Mouse (Mus musculus) embryonic facial prominence, embryonic 14.5 days (tissue): ENCODE measurements around the gene Sipa1l1. TPM values are rescaled to one million over a fixed set of nuclear protein-coding genes. Genes with fewer than 3 reads are reported as not detected.
"Not testable (repeated sequence)": the region's sequence is repeated elsewhere in the genome, so short reads cannot be mapped to it uniquely, and the experiment has no call there.

ENCODE experiments used
- ATAC-seq: fragments of 200-750 bp; cut with Nextera tagmentation; 2 replicates; pipeline ENCODE4 v1.8.0; 2017; ENCODE audit warnings: low read depth, moderate number of reproducible peaks, moderate TSS enrichment
- DNase-seq: peaks from one replicate; pipeline ENCODE4 v3.0.0-alpha.2; 2015; ENCODE audit warnings: low spot score
- H3K27ac ChIP-seq: fragments of 300-500 bp; sonication (generic); replicated peaks from 2 replicates; pipeline ENCODE4 v1.5.1; 2014; ENCODE audit warnings: low read depth, mild to moderate bottlenecking, low read length, moderate library complexity
- H3K27me3 ChIP-seq: fragments of 300-500 bp; sonication (generic); replicated peaks from 2 replicates; pipeline ENCODE4 v1.6.1; 2014; ENCODE audit warnings: low read length; ENCODE audit not compliant: control insufficient read depth, insufficient read depth
- H3K36me3 ChIP-seq: fragments of 300-500 bp; sonication (generic); 2 replicates; pipeline ENCODE4 v1.6.1; 2014; ENCODE audit warnings: low read length, mixed read lengths; ENCODE audit not compliant: control insufficient read depth, insufficient read depth
- H3K4me1 ChIP-seq: fragments of 300-500 bp; sonication (generic); 2 replicates; pipeline ENCODE4 v1.6.1; 2014; ENCODE audit warnings: antibody characterized with exemption, low read length; ENCODE audit not compliant: control insufficient read depth, insufficient read depth
- H3K4me2 ChIP-seq: fragments of 300-500 bp; sonication (generic); 2 replicates; pipeline ENCODE4 v1.6.1; 2014; ENCODE audit warnings: low read depth, mild to moderate bottlenecking, low read length, moderate library complexity, mixed read lengths
- H3K4me3 ChIP-seq: fragments of 300-500 bp; sonication (generic); 2 replicates; pipeline ENCODE4 v1.5.1; 2014; ENCODE audit warnings: low read depth, mild to moderate bottlenecking, low read length
- H3K9ac ChIP-seq: fragments of 300-500 bp; sonication (generic); 2 replicates; pipeline ENCODE4 v1.6.1; 2014; ENCODE audit warnings: low read depth, mild to moderate bottlenecking, low read length, moderate library complexity, mixed read lengths
- H3K9me3 ChIP-seq: fragments of 300-500 bp; sonication (generic); 2 replicates; pipeline ENCODE4 v1.6.1; 2016; ENCODE audit warnings: low read length; ENCODE audit not compliant: control insufficient read depth
- WGBS: fragments of 180-500 bp; shearing (Covaris S2); extraction: QIAGEN DNeasy Blood & Tissue Kit; methylation state at CpG from one replicate; pipeline ENCODE4 v1.1.7; 2014; 5-methylcytosine and 5-hydroxymethylcytosine counted together
- polyA plus RNA-seq: library from polyadenylated mRNA; unstranded; fragments of >200 nt; fragmentation: Nextera tagmentation; extraction: Ambion mirVana; gene quantifications from 2 replicates; pipeline ENCODE4 v1.2.1, GENCODE M21; 2014

Gene Sipa1l1
- polyA plus RNA-seq, 1 experiment from 2014 or later = 23.8 TPM

DNA sequence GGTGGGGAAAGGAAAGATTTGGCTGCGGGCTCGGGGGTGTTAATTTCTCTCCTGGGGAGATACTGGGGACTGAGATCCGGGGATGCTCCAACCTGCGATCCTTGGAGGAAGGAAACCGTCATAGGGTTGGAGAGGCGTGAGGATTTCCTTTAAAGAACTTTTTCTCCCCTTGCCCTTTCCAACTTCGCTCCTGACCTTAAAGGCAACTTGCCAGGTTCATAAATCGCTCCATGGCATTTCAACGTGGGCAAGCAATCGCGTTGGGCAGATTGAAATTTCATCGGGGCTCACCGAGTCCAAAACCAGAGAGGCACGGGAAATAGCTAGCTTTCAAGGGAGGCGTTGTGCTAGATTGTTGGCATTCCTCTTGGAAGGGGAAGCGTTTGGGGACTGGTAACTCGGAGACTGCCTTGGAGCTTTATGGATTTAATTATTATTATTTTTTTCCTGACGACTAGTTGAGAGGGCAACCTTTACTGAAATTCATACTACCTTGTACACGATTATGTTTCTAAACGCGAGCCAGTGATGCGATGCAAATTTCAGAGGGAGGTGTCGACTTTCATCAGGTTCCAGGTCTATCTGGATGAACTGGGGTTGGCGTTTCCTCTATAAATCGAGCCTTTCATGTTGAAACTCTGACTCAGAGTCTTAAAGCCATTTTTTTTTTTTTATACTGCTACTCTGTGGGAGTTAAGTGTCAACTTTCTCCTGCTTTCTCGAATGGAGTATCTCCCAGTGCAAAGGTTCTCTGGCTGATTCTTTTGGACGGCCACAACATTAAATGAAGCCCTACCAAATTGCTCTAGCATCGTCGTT, 1.6 kb downstream of the Sipa1l1 start:
- Histone ChIP-seq H3K4me1 (peaks cover 13% of the 10 kb centered on the region; the same call in 1 of the 2 replicates), H3K36me3 (no peaks in the 10 kb centered on the region)
- peak; percentile 53 for DNase-seq

DNA sequence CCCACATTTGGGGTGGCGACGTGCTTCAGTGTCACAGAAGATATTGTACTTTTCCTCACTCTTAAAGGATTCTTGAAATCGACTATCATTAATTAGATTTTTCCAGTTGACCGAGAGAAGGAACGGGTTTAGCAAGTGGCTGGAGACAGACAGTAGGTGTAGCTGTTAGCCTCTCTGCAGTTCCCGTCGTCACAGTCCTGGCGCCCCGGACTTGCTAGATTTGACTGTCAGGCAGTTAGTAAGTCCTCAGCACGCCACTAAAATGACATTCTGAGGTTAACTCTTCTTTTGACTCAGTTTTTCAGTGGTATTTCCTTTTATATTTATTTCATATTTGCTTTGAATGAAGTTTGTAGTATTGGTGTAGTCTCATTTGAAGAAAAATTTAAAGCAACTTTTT, 2.5 kb downstream of the Sipa1l1 start:
- H3K9ac ChIP-seq = peak overlapping the region; percentile 96
- H3K27me3 ChIP-seq = no peaks in the 10 kb centered on the region
- WGBS = 22% methylated on average over 10 of the region's 10 CpGs
- peaks cover 13% of the 10 kb centered on the region; the same call in 1 of the 2 replicates for H3K4me1 ChIP-seq
- H3K9me3 ChIP-seq = no peaks in the 10 kb centered on the region
- H3K4me2 ChIP-seq = peak overlapping the region; percentile 69
- ATAC-seq = no peak
- H3K36me3 ChIP-seq = no peaks in the 10 kb centered on the region
- DNase-seq = peak; percentile 62
- H3K27ac ChIP-seq = no peak overlapping the region; the same call in 1 of the 2 replicates
- peak overlapping the region; percentile 84 for H3K4me3 ChIP-seq

More for the DNA sequence above, 1.6 kb downstream of the Sipa1l1 start:
- Histone ChIP-seq H3K4me3 (peak overlapping the region; percentile 84), H3K9me3 (no peaks in the 10 kb centered on the region), H3K4me2 (peak overlapping the region; percentile 69), H3K27me3 (no peaks in the 10 kb centered on the region), H3K9ac (peak overlapping the region; percentile 96), H3K27ac (peak overlapping the region; percentile 96)
- ATAC-seq = no peak
- 1% methylated on average over 29 of the region's 29 CpGs for WGBS

DNA sequence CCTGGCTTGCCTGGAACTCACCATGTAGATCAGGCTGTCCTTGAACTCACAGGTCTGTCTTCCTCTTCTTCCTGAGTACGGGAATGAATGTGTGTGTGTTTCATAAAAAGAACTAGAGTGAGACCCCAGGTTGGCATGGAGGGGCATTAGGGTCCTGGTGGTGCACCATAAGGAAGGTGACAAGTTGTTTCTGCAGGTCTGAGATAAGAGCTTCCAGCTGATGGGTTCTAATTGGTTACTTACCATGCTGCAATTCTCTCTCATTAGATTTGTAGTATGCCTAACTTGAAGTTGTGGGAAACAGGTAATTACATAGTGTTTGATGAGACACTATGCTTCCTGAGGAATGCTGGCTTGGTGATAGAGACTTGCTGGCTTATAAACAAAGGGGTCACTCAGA, 4.5 kb downstream of the Sipa1l1 start:
- Histone ChIP-seq H3K9ac (no peak overlapping the region), H3K36me3 (no peaks in the 10 kb centered on the region), H3K4me1 (peaks cover 10% of the 10 kb centered on the region; the same call in 1 of the 2 replicates), H3K9me3 (no peaks in the 10 kb centered on the region), H3K4me3 (no peak overlapping the region), H3K27me3 (no peaks in the 10 kb centered on the region), H3K27ac (no peak overlapping the region), H3K4me2 (no peak overlapping the region)
- WGBS = 83% methylated on average over 1 of the region's 1 CpGs
- DNase-seq = no peak
- no peak for ATAC-seq

DNA sequence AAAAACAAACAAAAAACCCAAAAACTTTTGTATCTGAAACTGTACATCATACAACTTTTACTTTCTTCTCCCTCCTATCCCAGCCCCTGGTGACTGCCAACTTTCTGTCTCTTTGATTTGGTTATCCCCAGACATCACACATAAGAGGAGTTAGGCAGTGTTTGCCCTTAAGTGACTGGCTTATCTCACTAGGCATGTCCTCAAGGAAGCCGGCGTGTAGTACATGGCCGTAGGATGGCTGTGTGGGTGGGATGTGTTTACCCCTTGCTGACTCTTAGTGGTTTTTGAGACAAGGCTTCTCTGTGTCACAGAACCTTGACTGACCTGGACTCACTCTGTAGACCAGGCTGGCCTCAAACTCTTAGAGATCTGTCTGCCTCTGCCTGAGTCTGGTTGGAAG, 6.6 kb downstream of the Sipa1l1 start:
- H3K9ac ChIP-seq = no peak overlapping the region
- H3K4me1 ChIP-seq = 0 out of 2 replicates have a peak, but pooled peaks cover 9% of the 10 kb centered on the region
- H3K36me3 ChIP-seq = no peaks in the 10 kb centered on the region
- WGBS = 92% methylated on average over 3 of the region's 3 CpGs
- no peak overlapping the region for H3K4me2 ChIP-seq
- H3K4me3 ChIP-seq = no peak overlapping the region
- no peak overlapping the region for H3K27ac ChIP-seq
- DNase-seq (no peak), ATAC-seq (no peak)
- H3K27me3 ChIP-seq = no peaks in the 10 kb centered on the region
- no peaks in the 10 kb centered on the region for H3K9me3 ChIP-seq

DNA sequence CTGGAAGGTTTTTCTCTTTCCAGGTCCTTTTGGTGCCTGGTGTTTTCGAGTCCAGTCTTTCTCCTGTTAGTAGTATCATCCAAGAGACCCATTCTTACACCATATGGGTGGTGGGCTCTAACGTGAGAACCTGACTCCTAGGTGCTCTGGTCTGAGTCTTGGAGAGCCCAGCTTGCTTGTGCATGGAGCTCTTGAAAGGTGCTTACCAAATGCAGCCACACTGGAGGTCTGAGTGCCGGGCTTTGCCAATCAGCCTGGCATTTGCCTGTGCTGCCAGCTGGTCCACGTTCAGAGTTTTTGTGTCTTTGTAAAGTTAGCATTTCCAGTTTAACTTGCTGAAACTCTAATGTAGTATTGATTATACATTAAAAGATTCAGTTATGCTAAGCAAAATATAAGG, 9.5 kb downstream of the Sipa1l1 start:
- WGBS = 83% methylated on average over 4 of the region's 4 CpGs
- no peak for DNase-seq
- no peaks in the 10 kb centered on the region for H3K4me1 ChIP-seq
- H3K4me3 ChIP-seq = no peak overlapping the region
- H3K36me3 ChIP-seq = peaks cover 15% of the 10 kb centered on the region; the same call in 1 of the 2 replicates
- H3K27ac ChIP-seq = no peak overlapping the region
- H3K9ac ChIP-seq = no peak overlapping the region
- H3K27me3 ChIP-seq = no peaks in the 10 kb centered on the region
- 0 out of 2 replicates have a peak, but pooled peaks cover 9% of the 10 kb centered on the region for H3K9me3 ChIP-seq
- ATAC-seq = no peak
- no peak overlapping the region for H3K4me2 ChIP-seq

DNA sequence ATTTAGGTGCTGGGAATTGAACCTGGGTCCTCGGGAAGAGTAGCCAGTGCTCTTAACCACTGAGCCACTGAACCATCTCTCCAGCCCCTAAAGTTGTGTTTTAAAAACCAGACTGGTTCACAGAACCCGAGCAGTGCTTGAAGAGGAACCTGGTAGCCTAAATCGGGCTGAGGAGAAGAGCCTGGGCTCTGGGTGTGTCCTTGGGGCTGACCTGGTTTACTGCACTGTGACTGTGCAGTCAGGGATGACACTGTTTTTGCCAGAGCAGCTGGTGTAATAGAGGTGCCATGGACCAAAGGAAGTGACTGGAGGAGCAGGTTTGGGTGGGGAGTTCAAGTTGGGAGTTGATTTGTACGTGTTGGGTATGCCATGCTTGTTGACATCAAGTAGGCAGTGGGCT, 10.5 kb downstream of the Sipa1l1 start:
- Histone ChIP-seq H3K4me3 (no peak overlapping the region), H3K27ac (no peak overlapping the region), H3K4me1 (no peaks in the 10 kb centered on the region), H3K9ac (no peak overlapping the region), H3K4me2 (no peak overlapping the region), H3K9me3 (0 out of 2 replicates have a peak, but pooled peaks cover 9% of the 10 kb centered on the region), H3K27me3 (no peaks in the 10 kb centered on the region), H3K36me3 (peaks cover 15% of the 10 kb centered on the region; the same call in 1 of the 2 replicates)
- ATAC-seq (no peak), DNase-seq (no peak)
- WGBS = 93% methylated on average over 4 of the region's 4 CpGs

DNA sequence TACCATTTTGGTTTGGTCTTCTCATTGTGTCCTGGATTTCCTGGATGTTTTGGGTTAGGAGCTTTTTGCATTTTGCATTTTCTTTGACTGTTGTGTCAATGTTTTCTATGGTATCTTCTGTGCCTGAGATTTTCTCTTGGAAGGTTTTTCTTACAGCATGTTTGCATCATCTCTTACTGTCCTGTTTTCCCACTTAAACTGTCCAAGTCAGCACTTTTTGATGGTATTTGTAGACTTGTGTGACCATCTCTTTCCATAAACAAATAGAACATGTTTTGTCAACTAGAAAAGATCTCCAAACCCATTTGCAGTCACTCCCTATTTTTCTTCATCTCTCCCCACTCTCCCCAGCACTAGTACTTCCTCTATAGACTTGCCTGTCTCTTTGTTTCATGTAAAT, 17.0 kb downstream of the Sipa1l1 start:
- ATAC-seq, H3K27ac ChIP-seq: not testable (repeated sequence)
- peaks cover 15% of the 10 kb centered on the region; the same call in 1 of the 2 replicates for H3K36me3 ChIP-seq

DNA sequence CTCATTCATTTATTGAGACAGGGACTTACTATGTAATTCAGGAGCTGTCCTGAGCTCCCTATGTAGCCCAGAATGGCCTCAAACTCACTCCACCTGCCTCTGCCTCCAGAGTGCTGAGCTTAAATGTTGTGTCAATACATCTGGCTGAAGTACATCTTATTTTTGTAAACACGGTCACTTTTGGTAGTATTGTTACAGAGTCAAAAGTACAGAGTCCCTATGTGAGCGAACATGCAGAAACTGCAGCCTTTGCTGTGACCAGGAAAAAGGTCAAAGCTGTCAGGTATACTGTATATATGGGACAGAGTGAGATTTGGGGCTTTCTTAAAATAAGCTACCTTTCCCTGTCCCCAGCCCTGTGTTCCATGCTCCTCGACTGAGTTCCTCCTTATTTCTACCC, 17.6 kb downstream of the Sipa1l1 start:
- DNase-seq = no peak

More for the DNA sequence above, 17.0 kb downstream of the Sipa1l1 start:
- DNase-seq, H3K9ac ChIP-seq, H3K4me3 ChIP-seq, H3K4me2 ChIP-seq, H3K9me3 ChIP-seq, H3K27me3 ChIP-seq: not testable (repeated sequence)
- H3K4me1 ChIP-seq = peaks cover 36% of the 10 kb centered on the region

More for the DNA sequence above, 17.6 kb downstream of the Sipa1l1 start:
- Histone ChIP-seq H3K9me3 (0 out of 2 replicates have a peak, but pooled peaks cover 9% of the 10 kb centered on the region), H3K9ac (no peak overlapping the region), H3K36me3 (peaks cover 12% of the 10 kb centered on the region; the same call in 1 of the 2 replicates), H3K4me1 (peaks cover 37% of the 10 kb centered on the region), H3K27ac (no peak overlapping the region), H3K27me3 (no peaks in the 10 kb centered on the region), H3K4me2 (no peak overlapping the region), H3K4me3 (no peak overlapping the region)
- WGBS = 60% methylated on average over 3 of the region's 3 CpGs
- no peak for ATAC-seq
